Mouse (Mus musculus): ENCODE measurements around the gene Zfp473. TPM values are rescaled to one million over a fixed set of nuclear protein-coding genes. Genes with fewer than 3 reads are reported as not detected.
A peak's percentile ranks its signal among the peaks of the same experiment; 100 is the strongest.

The Zfp473 gene
- polyA plus RNA-seq, 1 experiment from 2014 or later, result 1.4 TPM

GRCm38 (mm10) chr7:44685531-44686402, 65.1 kb downstream of the Zfp473 start:
- no peak overlapping the region for H3K9ac ChIP-seq
- H3K4me1 ChIP-seq, result peaks cover 4% of the 10 kb centered on the region; the same call in 1 of the 2 replicates
- H3K9me3 ChIP-seq, result no peaks in the 10 kb centered on the region
- no peaks in the 10 kb centered on the region for H3K36me3 ChIP-seq (replicated peaks)
- H3K27me3 ChIP-seq (replicated peaks), result no peaks in the 10 kb centered on the region
- no peak overlapping the region for H3K4me3 ChIP-seq
- H3K27ac ChIP-seq, result 0 out of 2 replicates have a peak overlapping the region, but pooled peaks have one; percentile 15
- 0 out of 2 replicates have a peak, but pooled peaks have one; percentile 33 for ATAC-seq (replicated peaks)
- H3K4me2 ChIP-seq, result no peak overlapping the region
- 58% methylated on average over 17 of the region's 17 CpGs for WGBS

GRCm38 (mm10) chr7:44683656-44684055, 67.2 kb downstream of the Zfp473 start:
- Histone ChIP-seq H3K4me3 (no peak overlapping the region), H3K36me3 (replicated peaks) (no peaks in the 10 kb centered on the region), H3K9ac (no peak overlapping the region), H3K4me2 (no peak overlapping the region), H3K27ac (no peak overlapping the region), H3K27me3 (replicated peaks) (no peaks in the 10 kb centered on the region), H3K4me1 (peaks cover 4% of the 10 kb centered on the region; the same call in 1 of the 2 replicates), H3K9me3 (no peaks in the 10 kb centered on the region)
- 79% methylated on average over 8 of the region's 8 CpGs for WGBS
- no peak for ATAC-seq (replicated peaks)

Other genes with a start within 250 kb of the Zfp473 start
- 0.19 and 0.28 TPM in 2 replicates for gene Mybpc2, start 226.4 kb downstream of the Zfp473 start, polyA plus RNA-seq (2015; fragmentation: Nextera tagmentation; extraction: Ambion mirVana)
- gene Spib, start 219.0 kb downstream of the Zfp473 start, polyA plus RNA-seq (2015; fragmentation: Nextera tagmentation; extraction: Ambion mirVana), result 0.05 TPM in 1 of 2 replicates, not detected in the other
- 23.8 and 25.3 TPM in 2 replicates for gene Pold1, start 202.2 kb downstream of the Zfp473 start, polyA plus RNA-seq (2015; fragmentation: Nextera tagmentation; extraction: Ambion mirVana)
- gene Nr1h2, start 197.1 kb downstream of the Zfp473 start, polyA plus RNA-seq (2015; fragmentation: Nextera tagmentation; extraction: Ambion mirVana), result 61.1 and 66.6 TPM in 2 replicates
- 1.1 and 1.4 TPM in 2 replicates for gene Napsa, start 178.7 kb downstream of the Zfp473 start, polyA plus RNA-seq (2015; fragmentation: Nextera tagmentation; extraction: Ambion mirVana)
- 5.8 and 8.0 TPM in 2 replicates for gene Kcnc3, start 160.4 kb downstream of the Zfp473 start, polyA plus RNA-seq (2015; fragmentation: Nextera tagmentation; extraction: Ambion mirVana)
- gene Myh14, start 80.2 kb downstream of the Zfp473 start, polyA plus RNA-seq (2015; fragmentation: Nextera tagmentation; extraction: Ambion mirVana), result 2.3 and 2.9 TPM in 2 replicates
- not detected in 2 replicates for gene Izumo2, start 42.3 kb downstream of the Zfp473 start, polyA plus RNA-seq (2015; fragmentation: Nextera tagmentation; extraction: Ambion mirVana)
- 28.4 and 29.7 TPM in 2 replicates for gene Vrk3, start 2.6 kb downstream of the Zfp473 start, polyA plus RNA-seq (2015; fragmentation: Nextera tagmentation; extraction: Ambion mirVana)
- 49.9 and 52.7 TPM in 2 replicates for gene Nup62, start 65.0 kb upstream of the Zfp473 start, polyA plus RNA-seq (2015; fragmentation: Nextera tagmentation; extraction: Ambion mirVana)
- 1.6 and 2.2 TPM in 2 replicates for gene Il4i1, start 65.3 kb upstream of the Zfp473 start, polyA plus RNA-seq (2015; fragmentation: Nextera tagmentation; extraction: Ambion mirVana)
- 2.8 and 3.9 TPM in 2 replicates for gene Atf5, start 65.6 kb upstream of the Zfp473 start, polyA plus RNA-seq (2015; fragmentation: Nextera tagmentation; extraction: Ambion mirVana)
- 89.7 and 91.1 TPM in 2 replicates for gene Akt1s1, start 97.9 kb upstream of the Zfp473 start, polyA plus RNA-seq (2015; fragmentation: Nextera tagmentation; extraction: Ambion mirVana)
- 121 and 122 TPM in 2 replicates for gene Tbc1d17, start 98.0 kb upstream of the Zfp473 start, polyA plus RNA-seq (2015; fragmentation: Nextera tagmentation; extraction: Ambion mirVana)
- gene Pnkp, start 106.1 kb upstream of the Zfp473 start, polyA plus RNA-seq (2015; fragmentation: Nextera tagmentation; extraction: Ambion mirVana), result 30.5 and 32.8 TPM in 2 replicates
- 517 and 553 TPM in 2 replicates for gene Ptov1, start 118.7 kb upstream of the Zfp473 start, polyA plus RNA-seq (2015; fragmentation: Nextera tagmentation; extraction: Ambion mirVana)
- 179 TPM in 2 replicates for gene Med25, start 141.7 kb upstream of the Zfp473 start, polyA plus RNA-seq (2015; fragmentation: Nextera tagmentation; extraction: Ambion mirVana)
- gene Fuz, start 145.0 kb upstream of the Zfp473 start, polyA plus RNA-seq (2015; fragmentation: Nextera tagmentation; extraction: Ambion mirVana), result 20.3 and 22.9 TPM in 2 replicates
- gene Ap2a1, start 178.4 kb upstream of the Zfp473 start, polyA plus RNA-seq (2015; fragmentation: Nextera tagmentation; extraction: Ambion mirVana), result 122 and 140 TPM in 2 replicates
- 0.11 and 0.21 TPM in 2 replicates for gene Tsks, start 192.2 kb upstream of the Zfp473 start, polyA plus RNA-seq (2015; fragmentation: Nextera tagmentation; extraction: Ambion mirVana)
- gene Cpt1c, start 223.8 kb upstream of the Zfp473 start, polyA plus RNA-seq (2015; fragmentation: Nextera tagmentation; extraction: Ambion mirVana), result 56.5 and 58.2 TPM in 2 replicates
- gene Prmt1, start 235.5 kb upstream of the Zfp473 start, polyA plus RNA-seq (2015; fragmentation: Nextera tagmentation; extraction: Ambion mirVana), result 697 and 717 TPM in 2 replicates
- 61.9 and 66.8 TPM in 2 replicates for gene Irf3, start 246.6 kb upstream of the Zfp473 start, polyA plus RNA-seq (2015; fragmentation: Nextera tagmentation; extraction: Ambion mirVana)
- 10.0 and 12.3 TPM in 2 replicates for gene Bcl2l12, start 247.7 kb upstream of the Zfp473 start, polyA plus RNA-seq (2015; fragmentation: Nextera tagmentation; extraction: Ambion mirVana)

Data from midbrain, embryonic 15.5 days (tissue).